Mouse (Mus musculus) MN1 (cell line): ENCODE measurements around the gene Ifitm7.
"Not testable (repeated sequence)": the region's sequence is repeated elsewhere in the genome, so short reads cannot be mapped to it uniquely, and the experiment has no call there.

Source experiments
- DNase-seq: peaks from one replicate; pipeline ENCODE4 v3.0.0-alpha.2; 2016; ENCODE audit warnings: low spot score

Ifitm7 gene

GRCm38 (mm10) chr16:13986574-13987478 lies at the start of gene Ifitm7, which contains the start of gene 2900011O08Rik:
Gene Ifitm7 (minus strand): TSS chr16:13986888.
Gene 2900011O08Rik (plus strand): TSS chr16:13986604.
- no peak for DNase-seq

DNA sequence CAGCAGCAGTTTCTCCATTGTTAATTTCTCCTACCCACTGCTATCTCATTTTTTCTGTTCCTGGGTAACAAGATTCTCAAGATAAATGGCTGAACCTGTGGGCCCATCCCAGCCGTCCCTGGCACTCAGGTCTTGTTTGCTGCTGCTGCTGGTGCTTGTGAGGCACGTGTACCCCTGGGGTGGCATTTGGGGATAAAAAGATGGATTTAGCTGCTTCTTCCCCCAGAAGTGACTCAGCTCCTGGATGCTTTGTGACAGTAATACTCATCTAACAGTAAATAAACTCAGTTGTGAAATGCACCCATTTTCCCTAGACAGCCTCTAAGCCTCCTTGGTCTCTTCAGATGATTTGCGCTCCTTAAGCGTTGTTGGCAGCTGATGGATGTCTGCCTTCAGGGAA lies 46.4 kb upstream of the Ifitm7 start:
- DNase-seq = no peak

GRCm38 (mm10) chr16:14030650-14031049 lies 44.0 kb upstream of the Ifitm7 start:
- DNase-seq = no peak

GRCm38 (mm10) chr16:14029851-14030250 lies 43.2 kb upstream of the Ifitm7 start:
- DNase-seq = no peak

- no peak for DNase-seq
These were observed 42.4 kb upstream of the Ifitm7 start for GRCm38 (mm10) chr16:14029072-14029471.

GRCm38 (mm10) chr16:14025091-14025990 lies 38.7 kb upstream of the Ifitm7 start:
- DNase-seq = no peak

- DNase-seq = no peak
These were observed 34.6 kb upstream of the Ifitm7 start for GRCm38 (mm10) chr16:14021166-14021822.

GRCm38 (mm10) chr16:14017306-14017705 lies 30.6 kb upstream of the Ifitm7 start:
- DNase-seq = no peak

DNA sequence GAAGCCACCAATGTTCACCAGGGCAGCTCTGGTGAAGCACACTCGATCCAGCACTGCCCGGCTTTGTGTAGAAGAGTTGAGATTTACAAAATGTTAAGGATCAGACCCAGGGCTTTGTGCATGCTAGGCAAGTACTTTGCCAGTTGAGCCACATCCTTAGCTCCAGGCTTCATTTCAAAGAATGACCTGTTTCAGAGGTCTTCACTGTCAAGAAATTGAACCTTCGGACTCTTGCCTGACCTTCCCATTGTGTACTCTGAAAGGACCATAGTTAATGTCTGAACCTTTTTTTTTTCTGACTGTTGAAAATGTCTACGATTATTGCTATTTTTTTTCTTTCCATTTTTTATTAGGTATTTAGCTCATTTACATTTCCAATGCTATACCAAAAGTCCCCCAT lies 23.3 kb upstream of the Ifitm7 start:
- no peak for DNase-seq

DNA sequence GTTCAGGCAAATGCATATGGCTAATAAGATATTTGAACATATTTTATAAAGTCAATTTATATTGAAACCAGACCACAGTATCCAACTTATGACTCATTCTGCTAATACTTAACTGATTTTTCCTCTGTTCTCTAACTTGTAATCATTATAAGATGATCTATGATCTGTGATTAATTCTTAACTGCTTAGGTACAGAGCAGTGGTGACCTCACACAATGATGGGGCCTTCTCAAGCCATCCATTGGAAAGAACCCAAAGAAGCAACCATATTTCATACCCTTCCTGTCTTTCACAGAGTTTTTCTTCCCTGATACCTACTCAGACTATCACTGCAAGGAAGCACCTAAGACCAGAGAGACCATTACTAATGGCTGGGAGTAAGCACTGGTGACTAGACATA lies 22.0 kb upstream of the Ifitm7 start:
- DNase-seq = no peak

DNA sequence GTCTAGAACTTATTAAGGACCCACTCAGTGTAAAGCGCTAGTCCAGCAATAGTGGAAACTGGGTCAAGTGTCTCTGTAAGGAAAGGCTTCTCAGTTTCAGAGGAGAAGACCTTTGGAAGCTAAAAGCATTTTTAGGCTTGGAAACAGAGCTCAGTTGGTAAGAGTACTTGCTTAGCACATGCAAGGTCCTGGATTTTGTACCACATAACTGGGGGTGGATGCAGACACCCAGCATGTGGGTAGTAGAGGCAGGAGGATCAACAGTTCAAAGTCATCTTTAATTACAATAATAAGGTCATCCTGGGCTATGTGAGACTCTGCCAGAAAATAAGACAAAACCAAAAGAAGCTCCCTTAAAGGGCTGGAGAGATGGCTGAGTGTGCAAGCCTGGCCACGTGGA lies 21.4 kb upstream of the Ifitm7 start:
- no peak for DNase-seq

DNA sequence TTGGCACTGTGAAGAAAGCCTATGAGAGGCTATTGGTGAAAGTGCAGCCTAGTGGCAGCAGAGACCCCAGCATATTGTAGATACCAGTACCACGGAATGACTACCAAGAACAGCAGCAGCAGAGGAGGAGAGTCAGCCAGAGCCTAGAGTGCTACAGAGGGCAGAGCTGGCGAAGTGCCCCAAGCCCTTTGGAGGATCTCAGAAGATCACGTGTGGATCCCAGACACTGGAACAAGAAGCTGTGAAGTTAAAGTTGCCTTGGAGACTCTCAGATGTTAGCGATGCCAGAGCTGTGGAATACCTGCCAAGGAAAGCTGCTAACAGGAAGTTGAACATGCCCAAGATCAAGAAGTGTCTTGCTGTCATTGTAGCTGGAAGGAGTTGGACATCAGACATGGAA lies 18.6 kb upstream of the Ifitm7 start:
- no peak for DNase-seq

- DNase-seq = no peak
These were observed 18.0 kb upstream of the Ifitm7 start for GRCm38 (mm10) chr16:14004726-14005125.

DNA sequence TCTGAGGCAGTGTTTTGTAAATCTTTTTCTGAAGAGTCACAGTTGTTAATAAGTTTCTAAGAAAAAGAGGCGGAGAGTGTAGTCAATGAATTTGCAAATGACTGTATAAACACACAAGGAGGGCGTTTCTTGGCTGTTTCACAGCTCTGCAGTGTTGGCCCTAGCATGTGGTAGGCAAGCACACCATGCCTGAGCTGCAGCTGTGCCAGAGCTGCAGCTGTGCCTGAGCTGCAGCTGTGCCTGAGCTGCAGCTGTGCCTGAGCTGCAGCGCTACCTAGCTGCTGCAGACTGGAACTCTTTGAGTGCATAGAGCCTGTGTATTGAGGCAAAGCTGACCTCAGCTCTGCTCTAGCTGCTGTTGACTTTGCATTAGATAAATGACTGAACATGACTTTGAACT lies 17.5 kb upstream of the Ifitm7 start:
- DNase-seq = no peak

- DNase-seq = no peak
These were observed 16.9 kb upstream of the Ifitm7 start for GRCm38 (mm10) chr16:14003386-14004130.

GRCm38 (mm10) chr16:13994502-13994901 lies 7.8 kb upstream of the Ifitm7 start:
- DNase-seq = no peak

DNA sequence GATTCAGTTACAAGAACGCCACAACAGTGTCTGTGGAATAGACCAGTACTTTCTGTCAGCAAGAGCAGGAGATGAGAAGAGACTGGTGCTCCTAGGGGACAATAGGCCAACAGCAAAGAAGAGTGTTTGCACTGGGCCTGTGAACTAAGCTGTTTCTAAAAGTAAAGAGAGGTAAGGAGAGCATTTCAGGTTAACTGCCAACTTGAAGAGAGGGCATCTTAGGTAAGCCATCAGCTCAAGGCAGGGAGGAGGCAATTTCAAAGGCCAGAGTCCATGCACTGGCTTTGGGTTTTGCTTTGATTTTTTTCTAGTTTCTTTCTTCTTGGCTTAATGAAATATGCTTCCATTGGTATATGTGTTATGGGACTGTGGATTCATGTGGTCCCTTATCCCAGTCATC lies 7.4 kb upstream of the Ifitm7 start:
- DNase-seq = no peak

GRCm38 (mm10) chr16:13992518-13993248 lies 6.0 kb upstream of the Ifitm7 start:
- no peak for DNase-seq

DNA sequence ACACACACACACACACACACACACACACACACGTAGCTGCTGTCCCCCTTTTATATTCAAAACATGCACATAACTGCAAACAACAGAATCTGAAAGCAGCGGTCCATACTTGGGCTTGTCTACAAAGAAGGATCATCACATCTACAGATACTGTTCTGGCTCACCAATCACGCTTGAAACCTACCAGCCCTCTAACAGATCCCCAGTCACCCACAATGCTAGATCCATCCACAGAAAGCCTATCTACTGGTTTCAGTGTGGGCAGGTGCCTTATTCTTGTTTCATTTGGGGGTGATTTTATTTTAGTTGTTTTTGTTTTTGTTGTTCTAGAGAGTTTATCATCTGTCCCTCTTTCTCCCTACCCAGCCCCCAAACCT lies 503 bp downstream of the Ifitm7 start:
- DNase-seq = no peak

GRCm38 (mm10) chr16:13983161-13983560 lies 3.5 kb downstream of the Ifitm7 start:
- no peak for DNase-seq

DNA sequence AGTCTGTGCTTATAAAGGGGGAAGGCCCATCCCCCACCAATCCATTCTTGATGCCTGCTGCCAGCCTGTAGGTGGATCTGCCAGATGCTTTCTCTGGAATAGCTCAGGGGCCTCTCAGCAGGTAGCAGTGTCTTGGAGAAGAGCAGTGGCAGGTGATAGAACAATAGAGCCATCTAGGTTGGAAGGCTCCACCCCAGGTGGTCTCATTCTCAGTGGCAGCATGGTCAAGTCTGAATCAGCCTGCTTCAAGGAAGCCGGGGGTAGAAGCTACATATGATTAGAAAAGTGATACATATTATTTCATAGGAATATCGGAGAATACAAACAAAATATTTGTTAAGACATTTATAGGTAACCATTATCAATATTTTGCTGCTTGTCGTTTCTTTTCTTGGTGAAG lies 5.0 kb downstream of the Ifitm7 start:
- not testable (repeated sequence) for DNase-seq
